Mouse (Mus musculus) heart, adult 2 months (tissue): ENCODE results near the gene Dcaf8. TPM values are rescaled to one million over a fixed set of nuclear protein-coding genes. Genes with fewer than 3 reads are reported as not detected.

Experiments
- DNase-seq, 2 experiments: peaks; one replicate each; pipeline ENCODE4 v3.0.0; 2021
- H3K27ac ChIP-seq: fragments of 200-600 bp; 2 replicates; pipeline ENCODE4 v1.8.1; 2022
- H3K27me3 ChIP-seq: fragments of 200-500 bp; 2 replicates; pipeline ENCODE4 v1.6.1; 2012; ENCODE audit warnings: mild to moderate bottlenecking, low read length, inconsistent platforms, mixed read lengths; ENCODE audit not compliant: control insufficient read depth, insufficient read depth
- H3K36me3 ChIP-seq: fragments of 200-500 bp; 2 replicates; pipeline ENCODE4 v1.6.1; 2012; ENCODE audit warnings: low read length, inconsistent platforms; ENCODE audit not compliant: control insufficient read depth, insufficient read depth
- H3K4me1 ChIP-seq: fragments of 200-500 bp; 2 replicates; pipeline ENCODE4 v1.6.1; 2011; ENCODE audit warnings: low read length; ENCODE audit not compliant: control insufficient read depth, insufficient read depth
- H3K4me3 ChIP-seq: fragments of 200-600 bp; 2 replicates; pipeline ENCODE4 v1.8.1; 2022
- H3K79me2 ChIP-seq: fragments of 200-500 bp; replicated peaks from 2 replicates; pipeline ENCODE4 v1.6.1; 2012; ENCODE audit warnings: mild to moderate bottlenecking, inconsistent platforms, low read length, moderate library complexity, mixed read lengths; ENCODE audit not compliant: control insufficient read depth, insufficient read depth
- H3K9ac ChIP-seq: fragments of 200-500 bp; 2 replicates; pipeline ENCODE4 v1.6.1; 2012; ENCODE audit warnings: low read depth, mild to moderate bottlenecking, control low read depth, inconsistent platforms, low read length, mixed read lengths
- CTCF ChIP-seq: fragments of 200-600 bp; IDR thresholded peaks from 2 replicates; pipeline ENCODE4 v1.8.1; 2022; ENCODE audit warnings: antibody characterized with exemption, mild to moderate bottlenecking, moderate library complexity
- EP300 ChIP-seq: fragments of 200-500 bp; IDR thresholded peaks from 2 replicates; pipeline ENCODE4 v1.6.1; 2011; ENCODE audit warnings: low read depth, low read length, control low read depth; ENCODE audit not compliant: insufficient read depth
- POLR2A ChIP-seq: fragments of 200-500 bp; IDR thresholded peaks from 2 replicates; pipeline ENCODE4 v1.6.1; 2011; ENCODE audit warnings: mild to moderate bottlenecking, low read depth, low read length, control low read depth; ENCODE audit not compliant: insufficient read depth
- WGBS: fragments of 180-500 bp; shearing (Covaris S2); methylation state at CpG from one replicate; pipeline ENCODE4 v1.1.7; 2018; 5-methylcytosine and 5-hydroxymethylcytosine counted together
- intact Hi-C: fragments of 180-260 bp; cut with DNase I; formaldehyde crosslinking; loops from one replicate; pipeline ENCODE4 v1.15.1; 2025
- polyA plus RNA-seq: library from polyadenylated mRNA; depleted of rRNA; stranded (reverse); fragments of >200 nt; gene quantifications from 2 replicates; pipeline ENCODE4 v1.2.3, GENCODE M21; 2012
- total RNA-seq, 2 experiments: library from RNA; stranded (reverse); gene quantifications; 2 replicates each; pipeline ENCODE4 v1.2.3; 2021

Dcaf8 gene
- total and polyA plus RNA-seq, 3 experiments, result 62.7 to 116 (median 100) TPM

DNA sequence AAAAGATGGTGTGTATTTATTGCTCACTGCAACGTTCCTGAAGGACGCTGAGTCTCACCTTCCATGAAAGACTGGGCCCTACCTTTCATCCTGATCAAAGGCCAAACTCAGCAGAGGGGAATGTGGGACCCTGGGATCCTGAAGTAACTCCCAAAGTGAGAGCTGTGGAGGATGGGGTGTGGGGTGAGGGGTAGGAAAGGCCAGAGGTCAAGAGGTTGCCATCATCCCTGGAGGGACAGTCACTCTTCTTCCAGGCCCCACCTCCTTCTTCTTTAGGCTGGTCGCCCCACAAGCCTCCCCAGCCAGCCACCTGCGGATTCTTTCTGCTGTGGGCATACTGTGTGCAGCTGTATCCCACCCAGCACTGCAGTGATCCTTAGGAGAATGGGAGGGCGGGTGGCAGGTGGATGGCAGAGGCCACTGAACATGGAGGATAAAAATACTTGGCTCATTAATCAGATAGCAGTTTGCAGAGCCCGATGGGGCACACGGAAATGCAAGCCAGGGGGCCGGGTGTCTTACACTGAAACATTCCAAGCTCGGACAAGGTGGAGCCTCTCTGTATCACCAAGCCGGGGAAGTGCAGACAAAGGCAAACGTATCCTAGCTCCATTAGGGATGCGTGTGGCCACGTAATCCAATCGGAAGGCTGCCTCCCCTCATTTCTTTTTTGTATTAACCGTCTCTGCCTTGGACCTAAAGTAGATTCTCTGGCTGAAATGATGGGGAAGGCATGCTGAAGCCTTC is 70.5 kb downstream of the Dcaf8 start:
- peaks cover 6% of the 10 kb centered on the region for H3K36me3 ChIP-seq
- H3K27ac ChIP-seq, result peak overlapping the region; percentile 12; the same call in 1 of the 2 replicates
- no peak overlapping the region for H3K9ac ChIP-seq
- intact Hi-C loops, result no loop called here
- 60% methylated on average over 15 of the region's 15 CpGs for WGBS
- no peak for DNase-seq
- H3K27me3 ChIP-seq, result no peaks in the 10 kb centered on the region
- peaks cover 29% of the 10 kb centered on the region for H3K4me1 ChIP-seq
- no peak overlapping the region for H3K4me3 ChIP-seq
- H3K79me2 ChIP-seq, result no peaks in the 10 kb centered on the region
- TF ChIP-seq CTCF (no peak), EP300 (no peak), POLR2A (no peak)

DNA sequence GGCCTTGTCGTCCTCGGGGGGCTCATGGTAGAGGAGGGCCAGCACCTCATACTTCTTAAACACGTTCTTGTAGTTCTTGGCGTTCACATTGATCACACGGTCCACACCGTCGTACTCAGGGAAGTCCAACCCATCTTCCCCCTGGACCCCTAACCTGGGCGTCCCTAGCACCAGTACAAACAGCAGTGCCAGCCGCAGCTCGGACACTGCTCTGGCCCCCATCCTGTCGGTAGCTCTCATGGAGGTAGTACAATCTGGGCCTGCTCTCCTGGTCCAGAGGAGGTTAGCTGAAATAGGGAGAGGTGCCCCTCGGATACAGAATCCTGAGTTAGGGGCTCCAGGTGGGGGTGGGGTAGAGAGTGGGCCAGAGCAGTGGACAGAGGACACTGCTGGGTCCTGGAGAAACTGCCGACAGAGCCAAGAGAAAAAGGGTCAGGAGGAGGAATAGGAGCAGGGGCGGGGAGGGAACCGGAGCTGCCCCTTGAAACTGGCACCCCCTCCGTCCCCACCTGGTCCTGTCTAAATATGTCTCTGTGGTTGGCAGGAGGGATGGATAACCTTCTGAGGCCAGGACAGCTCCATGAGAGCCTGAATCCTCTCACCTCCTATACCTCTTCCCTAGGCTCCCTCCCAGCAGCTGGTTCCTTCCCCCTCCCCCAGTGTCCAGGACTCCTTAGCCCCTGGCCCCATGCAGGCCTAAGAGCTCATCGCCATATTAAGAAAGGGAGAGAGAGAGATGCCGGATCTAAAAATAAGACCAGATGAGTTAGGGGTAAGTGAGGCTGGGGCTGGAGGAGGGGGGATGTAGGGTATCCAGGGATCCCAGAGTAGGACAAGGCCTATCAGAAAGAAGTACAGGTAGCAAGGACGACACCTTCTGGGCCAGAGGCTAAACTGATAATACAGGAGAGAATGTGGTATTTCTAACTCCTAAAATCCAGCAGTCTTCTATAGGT is 71.8 kb downstream of the Dcaf8 start, which contains the start of gene Casq1:
Casq1 (minus strand) TSS at position 418 of the 956 bp plus-strand sequence.
- TF ChIP-seq EP300, result no peak
- TF ChIP-seq CTCF, result no peak
- TF ChIP-seq POLR2A, result no peak
- peak in 1 of 2 experiments; percentile 37 for DNase-seq
- intact Hi-C loops, result loop anchor here (1.0 to 10.0 kb wide), 2 partner anchors 93 to 295 kb away; partner anchors contain the start of gene Pex19
- peak within 1 kb of the TSS; percentile 29; the same call in 1 of the 2 replicates for H3K9ac ChIP-seq
- H3K27me3 ChIP-seq, result no peaks in the 10 kb centered on the region
- peaks cover 29% of the 10 kb centered on the region for H3K4me1 ChIP-seq
- WGBS, result 67% methylated on average over 19 of the region's 19 CpGs
- H3K27ac ChIP-seq, result peak within 1 kb of the TSS; percentile 82
- no peaks in the 10 kb centered on the region for H3K79me2 ChIP-seq
- peak within 1 kb of the TSS; percentile 15; the same call in 1 of the 2 replicates for H3K4me3 ChIP-seq
- peaks cover 6% of the 10 kb centered on the region for H3K36me3 ChIP-seq

DNA sequence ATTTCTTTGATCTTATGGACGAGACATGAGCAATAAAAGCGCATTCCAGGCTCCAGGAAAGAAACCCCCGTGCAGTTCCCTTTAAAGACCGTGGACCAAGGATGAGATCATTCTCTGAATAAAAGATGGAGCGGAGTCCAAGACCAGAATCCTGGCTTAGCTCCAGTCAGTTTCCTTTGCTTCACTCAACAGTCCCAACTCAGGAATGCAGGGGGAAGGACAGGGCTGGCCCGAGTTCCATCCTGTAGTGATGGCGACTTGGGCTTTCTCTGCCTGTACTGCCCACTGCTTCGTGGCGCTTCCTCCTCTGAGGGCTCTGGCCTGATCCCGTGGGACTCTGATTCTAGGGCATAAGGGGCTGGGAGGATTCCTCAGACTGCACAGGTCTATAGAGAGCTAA is 72.5 kb downstream of the Dcaf8 start:
- H3K4me1 ChIP-seq, result peaks cover 29% of the 10 kb centered on the region
- no peaks in the 10 kb centered on the region for H3K79me2 ChIP-seq
- TF ChIP-seq CTCF (no peak), EP300 (peak; percentile 74; the same call in 1 of the 2 replicates), POLR2A (peak; percentile 62)
- H3K27ac ChIP-seq, result peak overlapping the region; percentile 82
- H3K9ac ChIP-seq, result peak overlapping the region; percentile 10; the same call in 1 of the 2 replicates
- intact Hi-C loops, result loop anchor here (1.0 to 10.0 kb wide), 2 partner anchors 94 to 294 kb away; partner anchors contain the start of gene Pex19
- 7% methylated on average over 10 of the region's 10 CpGs for WGBS
- peak overlapping the region; percentile 15; the same call in 1 of the 2 replicates for H3K4me3 ChIP-seq
- DNase-seq, result peak; percentile 79 to 85
- H3K27me3 ChIP-seq, result no peaks in the 10 kb centered on the region
- H3K36me3 ChIP-seq, result peaks cover 6% of the 10 kb centered on the region

DNA sequence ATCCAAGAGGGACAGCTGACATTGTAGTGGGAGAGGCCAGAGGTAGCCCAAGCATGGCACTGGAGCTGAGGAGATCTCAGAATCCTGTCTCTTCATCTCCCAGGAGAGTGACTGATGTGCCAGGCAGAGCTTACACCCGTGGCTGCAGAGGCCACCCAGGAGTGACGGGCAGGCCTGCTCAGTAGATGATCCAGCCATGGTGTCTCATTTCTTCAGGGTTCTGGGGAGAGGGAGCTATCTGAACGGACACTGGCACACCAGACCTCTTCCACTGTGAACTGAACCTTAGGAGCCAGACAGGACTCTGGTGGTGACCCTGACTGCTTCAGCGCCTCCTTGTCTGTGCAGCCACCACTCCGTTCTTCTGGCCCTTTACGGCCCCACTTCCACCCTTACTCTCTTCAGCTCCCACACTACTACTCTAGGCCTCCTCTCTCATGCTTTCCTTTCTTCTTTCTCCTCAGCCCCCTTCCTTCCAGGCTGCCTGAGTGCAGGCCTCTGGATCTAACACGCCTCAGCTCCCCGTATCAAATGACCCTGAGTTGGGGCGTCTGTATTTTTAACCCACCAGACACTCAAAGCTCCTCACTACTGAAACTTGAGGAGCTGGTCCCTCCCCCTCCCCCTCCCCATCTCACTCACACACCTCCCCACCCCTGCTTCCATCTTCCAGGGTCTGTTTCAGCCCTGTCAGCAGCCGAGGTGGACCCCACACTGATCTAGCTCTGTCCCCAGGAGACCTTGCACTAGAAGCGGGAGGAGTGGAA is 73.6 kb downstream of the Dcaf8 start:
- WGBS, result 68% methylated on average over 11 of the region's 11 CpGs
- no peak overlapping the region for H3K9ac ChIP-seq
- H3K4me3 ChIP-seq, result no peak overlapping the region
- no peaks in the 10 kb centered on the region for H3K79me2 ChIP-seq
- no peak for DNase-seq
- peaks cover 6% of the 10 kb centered on the region for H3K36me3 ChIP-seq
- H3K4me1 ChIP-seq, result peaks cover 29% of the 10 kb centered on the region
- intact Hi-C loops, result loop anchor here (10.0 kb wide), 1 partner anchor 293 kb away; no protein-coding TSS in a partner anchor
- H3K27me3 ChIP-seq, result no peaks in the 10 kb centered on the region
- TF ChIP-seq POLR2A, result no peak
- no peak for TF ChIP-seq EP300
- no peak for TF ChIP-seq CTCF
- peak overlapping the region; percentile 82 for H3K27ac ChIP-seq

DNA sequence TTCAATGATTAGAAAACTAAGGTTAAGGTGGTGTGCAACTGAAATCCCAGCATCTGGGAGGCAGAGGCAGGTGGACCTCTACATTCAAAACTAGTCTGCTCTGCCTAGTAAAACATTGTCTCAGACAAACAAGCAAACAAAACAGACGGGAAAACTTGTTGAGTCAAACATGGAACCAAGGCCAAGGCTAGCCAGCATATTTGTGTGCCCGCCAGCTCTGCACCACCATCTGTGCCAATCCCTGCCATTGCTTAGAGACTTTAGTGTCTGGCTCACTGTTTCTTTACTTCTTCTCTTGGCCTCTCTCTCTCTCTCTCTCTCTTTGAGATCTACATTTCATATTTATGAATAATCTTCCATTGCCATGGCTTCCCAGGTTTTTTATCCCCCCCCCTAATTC is 80.3 kb downstream of the Dcaf8 start:
- Histone ChIP-seq H3K27me3 (no peaks in the 10 kb centered on the region), H3K79me2 (no peaks in the 10 kb centered on the region), H3K9ac (no peak overlapping the region), H3K4me1 (no peaks in the 10 kb centered on the region), H3K36me3 (no peaks in the 10 kb centered on the region), H3K27ac (no peak overlapping the region), H3K4me3 (no peak overlapping the region)
- TF ChIP-seq POLR2A (no peak), EP300 (no peak), CTCF (no peak)
- 63% methylated on average over 2 of the region's 2 CpGs for WGBS
- intact Hi-C loops, result loop anchor here (10.0 kb wide), 1 partner anchor 287 kb away; no protein-coding TSS in a partner anchor
- DNase-seq, result no peak
